Mouse (Mus musculus) limb, embryonic 15.5 days (tissue): Measurements from ENCODE around the gene Gm10487. TPM values are rescaled to one million over a fixed set of nuclear protein-coding genes. Genes with fewer than 3 reads are reported as not detected.
"Not testable (repeated sequence)": the region's sequence is repeated elsewhere in the genome, so short reads cannot be mapped to it uniquely, and the experiment has no call there.

ENCODE experiments used
- ATAC-seq: fragments of 200-750 bp; cut with Nextera tagmentation; 2 replicates; pipeline ENCODE4 v1.8.0; 2017; ENCODE audit warnings: low read depth, moderate TSS enrichment; ENCODE audit not compliant: insufficient number of reproducible peaks, low FRiP score, low TSS enrichment
- H3K27ac ChIP-seq: fragments of 300-500 bp; sonication (generic); 2 replicates; pipeline ENCODE4 v1.5.1; 2015; ENCODE audit warnings: moderate library complexity, mild to moderate bottlenecking, inconsistent platforms
- H3K27me3 ChIP-seq: fragments of 300-500 bp; sonication (generic); 2 replicates; pipeline ENCODE4 v1.6.1; 2015; ENCODE audit warnings: inconsistent platforms
- H3K36me3 ChIP-seq: fragments of 300-500 bp; sonication (generic); 2 replicates; pipeline ENCODE4 v1.6.1; 2015; ENCODE audit warnings: inconsistent platforms
- H3K4me1 ChIP-seq: fragments of 300-500 bp; sonication (generic); 2 replicates; pipeline ENCODE4 v1.6.1; 2015; ENCODE audit warnings: inconsistent platforms
- H3K4me2 ChIP-seq: fragments of 300-500 bp; sonication (generic); 2 replicates; pipeline ENCODE4 v1.6.1; 2015; ENCODE audit warnings: mild to moderate bottlenecking, inconsistent platforms
- H3K4me3 ChIP-seq: fragments of 300-500 bp; sonication (generic); 2 replicates; pipeline ENCODE4 v1.5.1; 2015; ENCODE audit warnings: mild to moderate bottlenecking, inconsistent platforms
- H3K9ac ChIP-seq: fragments of 300-500 bp; sonication (generic); 2 replicates; pipeline ENCODE4 v1.6.1; 2015; ENCODE audit warnings: inconsistent platforms
- H3K9me3 ChIP-seq: fragments of 300-500 bp; sonication (generic); 2 replicates; pipeline ENCODE4 v1.6.1; 2016; ENCODE audit warnings: inconsistent platforms
- WGBS: fragments of 180-500 bp; shearing (Covaris S2); methylation state at CpG from one replicate; pipeline ENCODE4 v1.1.7; 2015; 5-methylcytosine and 5-hydroxymethylcytosine counted together
- polyA plus RNA-seq: library from polyadenylated mRNA; unstranded; fragments of >200 nt; fragmentation: Nextera tagmentation; extraction: Ambion mirVana; gene quantifications from 2 replicates; pipeline ENCODE4 v1.2.1, GENCODE M21; 2015

Gene Gm10487
- not detected in 2 replicates for polyA plus RNA-seq

GRCm38 (mm10) chrX:30843369-30843768, at the start of gene Gm10487:
TSS of gene Gm10487 (minus strand) at chrX:30843469.
- not testable (repeated sequence) for H3K27ac ChIP-seq, H3K4me2 ChIP-seq, H3K27me3 ChIP-seq, H3K4me3 ChIP-seq, H3K36me3 ChIP-seq, ATAC-seq, H3K9me3 ChIP-seq, H3K9ac ChIP-seq, H3K4me1 ChIP-seq
- WGBS = no CpG with 5 or more reads among the region's 6 CpGs
